Mouse (Mus musculus) MEL (cell line): ENCODE results near the gene Hemk1. TPM values are rescaled to one million over a fixed set of nuclear protein-coding genes. Genes with fewer than 3 reads are reported as not detected.

Experiments used
- DNase-seq: peaks from one replicate; pipeline ENCODE4 v3.0.0; 2011; ENCODE audit warnings: low read depth, low spot score
- H3K27ac ChIP-seq: 2 replicates; pipeline ENCODE4 v1.5.1; 2012; ENCODE audit warnings: low read depth, mild to moderate bottlenecking, control low read depth, low read length, moderate library complexity; ENCODE audit not compliant: control insufficient read depth
- H3K27me3 ChIP-seq, 2 experiments: fragments of 150-350 bp in 1 of 2; sonication (generic) in 1 of 2; 2 replicates each; pipeline ENCODE4 v1.6.1; 2012; ENCODE audit warnings: low read length in 2 of 2, mild to moderate bottlenecking in 2 of 2, improper control_type of control experiment in 1 of 2, moderate library complexity in 1 of 2; ENCODE audit not compliant: insufficient read depth in 2 of 2, control insufficient read depth in 1 of 2
- H3K36me3 ChIP-seq, 2 experiments: 2 replicates each; pipeline ENCODE4 v1.6.1; 2012 to 2014; ENCODE audit warnings: low read length in 2 of 2, improper control_type of control experiment in 1 of 2, inconsistent platforms in 1 of 2, mild to moderate bottlenecking in 1 of 2; ENCODE audit not compliant: insufficient read depth in 2 of 2, control insufficient read depth in 1 of 2
- H3K4me1 ChIP-seq, 2 experiments: fragments of 150-350 bp in 1 of 2; sonication (generic) in 1 of 2; 2 replicates each; pipeline ENCODE4 v1.6.1; 2012; ENCODE audit warnings: low read length in 2 of 2, improper control_type of control experiment in 1 of 2, mild to moderate bottlenecking in 1 of 2; ENCODE audit not compliant: insufficient read depth in 2 of 2, control insufficient read depth in 1 of 2
- H3K4me3 ChIP-seq, 2 experiments: fragments of 150-350 bp in 1 of 2; sonication (generic) in 1 of 2; 2 replicates each; pipeline ENCODE4 v1.5.1; 2012; ENCODE audit warnings: low read depth in 2 of 2, low read length in 2 of 2, mild to moderate bottlenecking in 2 of 2, moderate library complexity in 2 of 2, control low read depth in 1 of 2, improper control_type of control experiment in 1 of 2; ENCODE audit not compliant: control insufficient read depth in 1 of 2, insufficient read depth in 1 of 2
- H3K79me2 ChIP-seq: 2 replicates; pipeline ENCODE4 v1.6.1; 2012; ENCODE audit warnings: mild to moderate bottlenecking, low read length, moderate library complexity; ENCODE audit not compliant: control insufficient read depth, poor library complexity, insufficient read depth
- H3K9ac ChIP-seq: 2 replicates; pipeline ENCODE4 v1.6.1; 2012; ENCODE audit warnings: low read depth, mild to moderate bottlenecking, control low read depth, low read length, moderate library complexity; ENCODE audit not compliant: control insufficient read depth, poor library complexity, severe bottlenecking
- H3K9me3 ChIP-seq: fragments of 150-350 bp; sonication (generic); replicated peaks from 2 replicates; pipeline ENCODE4 v1.6.1; 2012; ENCODE audit warnings: mild to moderate bottlenecking, low read length, improper control_type of control experiment, moderate library complexity; ENCODE audit not compliant: insufficient read depth
- BHLHE40 ChIP-seq: IDR thresholded peaks from 2 replicates; pipeline ENCODE4 v1.6.1; 2012; ENCODE audit warnings: low read depth, mild to moderate bottlenecking, inconsistent platforms, low read length, improper control_type of control experiment, borderline replicate concordance
- CHD1 ChIP-seq: IDR thresholded peaks from 2 replicates; pipeline ENCODE4 v1.6.1; 2012; ENCODE audit warnings: low read depth, mild to moderate bottlenecking, inconsistent platforms, low read length, improper control_type of control experiment
- CHD2 ChIP-seq: IDR thresholded peaks from 2 replicates; pipeline ENCODE4 v1.6.1; 2011; ENCODE audit warnings: low read length, improper control_type of control experiment
- CTCF ChIP-seq, 3 experiments: IDR thresholded peaks in 2 of 3; conservative IDR thresholded peaks in 1 of 3; 2 replicates each; pipeline ENCODE4 v1.5.1; 2011 to 2012; ENCODE audit warnings: low read length in 3 of 3, low read depth in 2 of 3, mild to moderate bottlenecking in 2 of 3, improper control_type of control experiment in 1 of 3, inconsistent platforms in 1 of 3, mixed read lengths in 1 of 3, moderate library complexity in 1 of 3; ENCODE audit not compliant: control insufficient read depth in 1 of 3, insufficient read depth in 1 of 3, poor library complexity in 1 of 3, severe bottlenecking in 1 of 3
- E2F4 ChIP-seq: IDR thresholded peaks from 2 replicates; pipeline ENCODE4 v1.6.1; 2011; ENCODE audit warnings: low read depth, low read length, improper control_type of control experiment, borderline replicate concordance
- EP300 ChIP-seq, 2 experiments: IDR thresholded peaks; 2 replicates each; pipeline ENCODE4 v1.6.1; 2011; ENCODE audit warnings: improper control_type of control experiment in 2 of 2, low read length in 2 of 2, low read depth in 1 of 2, mild to moderate bottlenecking in 1 of 2
- ETS1 ChIP-seq: IDR thresholded peaks from 2 replicates; pipeline ENCODE4 v1.6.1; 2012; ENCODE audit warnings: low read depth, mild to moderate bottlenecking, inconsistent platforms, low read length, improper control_type of control experiment, moderate library complexity
- GABPA ChIP-seq: IDR thresholded peaks from 2 replicates; pipeline ENCODE4 v1.6.1; 2012; ENCODE audit warnings: low read depth, mild to moderate bottlenecking, inconsistent platforms, low read length, improper control_type of control experiment, moderate library complexity
- GATA1 ChIP-seq: IDR thresholded peaks from 2 replicates; pipeline ENCODE4 v1.6.1; 2011; ENCODE audit warnings: low read depth, low read length, improper control_type of control experiment
- HCFC1 ChIP-seq: IDR thresholded peaks from 2 replicates; pipeline ENCODE4 v1.6.1; 2012; ENCODE audit warnings: low read depth, mild to moderate bottlenecking, inconsistent platforms, low read length, improper control_type of control experiment, moderate library complexity
- KAT2A ChIP-seq: conservative IDR thresholded peaks from 2 replicates; pipeline ENCODE4 v1.6.1; 2012; ENCODE audit warnings: low read depth, low read length, improper control_type of control experiment, inconsistent platforms
- MAFK ChIP-seq: IDR thresholded peaks from 2 replicates; pipeline ENCODE4 v1.6.1; 2011; ENCODE audit warnings: low read depth, mild to moderate bottlenecking, low read length, improper control_type of control experiment, borderline replicate concordance
- MAX ChIP-seq: IDR thresholded peaks from 2 replicates; pipeline ENCODE4 v1.6.1; 2011; ENCODE audit warnings: low read length, improper control_type of control experiment
- MAZ ChIP-seq: IDR thresholded peaks from 2 replicates; pipeline ENCODE4 v1.6.1; 2012; ENCODE audit warnings: low read depth, mild to moderate bottlenecking, inconsistent platforms, low read length, improper control_type of control experiment
- MYB ChIP-seq: IDR thresholded peaks from 2 replicates; pipeline ENCODE4 v1.6.1; 2011; ENCODE audit warnings: mild to moderate bottlenecking, low read depth, low read length, improper control_type of control experiment
- NELFE ChIP-seq: IDR thresholded peaks from 2 replicates; pipeline ENCODE4 v1.6.1; 2011; ENCODE audit warnings: low read depth, low read length, improper control_type of control experiment
- POLR2A ChIP-seq, 2 experiments: IDR thresholded peaks; 2 replicates each; pipeline ENCODE4 v1.6.1; 2011 to 2012; ENCODE audit warnings: low read length in 2 of 2, mild to moderate bottlenecking in 2 of 2, control low read depth in 1 of 2, improper control_type of control experiment in 1 of 2, low read depth in 1 of 2, moderate library complexity in 1 of 2; ENCODE audit not compliant: control insufficient read depth in 1 of 2, insufficient read depth in 1 of 2, poor library complexity in 1 of 2
- POLR2AphosphoS2 ChIP-seq: IDR thresholded peaks from 2 replicates; pipeline ENCODE4 v1.6.1; 2011; ENCODE audit warnings: low read length, improper control_type of control experiment
- RCOR1 ChIP-seq: IDR thresholded peaks from 2 replicates; pipeline ENCODE4 v1.6.1; 2012; ENCODE audit warnings: low read depth, mild to moderate bottlenecking, inconsistent platforms, low read length, improper control_type of control experiment
- SIN3A ChIP-seq: IDR thresholded peaks from 2 replicates; pipeline ENCODE4 v1.6.1; 2012; ENCODE audit warnings: low read length, improper control_type of control experiment, inconsistent platforms
- SMC3 ChIP-seq: IDR thresholded peaks from 2 replicates; pipeline ENCODE4 v1.6.1; 2011; ENCODE audit warnings: low read depth, low read length, improper control_type of control experiment
- TCF12 ChIP-seq: IDR thresholded peaks from 2 replicates; pipeline ENCODE4 v1.6.1; 2014; ENCODE audit warnings: low read depth, mild to moderate bottlenecking, inconsistent platforms, low read length, improper control_type of control experiment, moderate library complexity
- UBTF ChIP-seq: IDR thresholded peaks from 2 replicates; pipeline ENCODE4 v1.6.1; 2012; ENCODE audit warnings: low read depth, mild to moderate bottlenecking, inconsistent platforms, low read length, improper control_type of control experiment, moderate library complexity, borderline replicate concordance; ENCODE audit not compliant: insufficient read depth
- USF2 ChIP-seq, 2 experiments: IDR thresholded peaks; 2 replicates each; pipeline ENCODE4 v1.6.1; 2011 to 2012; ENCODE audit warnings: improper control_type of control experiment in 2 of 2, low read length in 2 of 2, borderline replicate concordance in 1 of 2, inconsistent platforms in 1 of 2, low read depth in 1 of 2, mild to moderate bottlenecking in 1 of 2; ENCODE audit not compliant: insufficient read depth in 1 of 2
- ZNF384 ChIP-seq: IDR thresholded peaks from 2 replicates; pipeline ENCODE4 v1.6.1; 2012; ENCODE audit warnings: low read depth, mild to moderate bottlenecking, inconsistent platforms, low read length, improper control_type of control experiment
- polyA plus RNA-seq, 2 experiments: library from polyadenylated mRNA; stranded (reverse) in 1 of 2; unstranded in 1 of 2; fragments of >175 nt in 1 of 2; fragments of >200 nt in 1 of 2; gene quantifications; 2 replicates each; pipeline versions ENCODE4 v1.2.1 to v1.2.4; 2012; ENCODE audit warnings: low replicate concordance in 2 of 2, low read depth in 1 of 2; ENCODE audit not compliant: insufficient read length in 2 of 2, insufficient read depth in 1 of 2, missing spikeins in 1 of 2
- total RNA-seq: library from RNA; depleted of rRNA; stranded (reverse); fragments of 300-350 nt; gene quantifications from 2 replicates; pipeline ENCODE4 v1.2.3, GENCODE M21; 2012

Hemk1 gene
- total and polyA plus RNA-seq, 3 experiments: 7.5 to 11.8 TPM; not detected in 1

DNA sequence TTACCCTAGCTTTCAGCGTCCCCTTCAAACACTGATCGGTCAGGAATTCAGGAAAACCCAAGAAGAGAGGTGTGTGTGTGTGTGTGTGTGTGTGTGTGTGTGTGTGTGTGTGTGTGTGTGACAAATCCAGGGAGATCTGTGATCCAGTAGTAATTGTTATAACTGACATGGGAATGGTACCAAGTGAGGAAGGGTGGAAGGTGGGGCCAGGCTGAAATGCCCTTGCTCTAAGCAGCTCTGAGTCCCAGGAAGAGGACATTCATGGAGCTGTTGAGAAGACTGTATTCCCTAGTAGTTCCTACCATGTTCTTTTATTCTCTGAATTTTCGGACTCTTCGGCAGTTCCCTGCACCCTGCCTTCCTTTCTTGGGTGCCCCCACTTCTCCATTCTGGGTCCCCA, 40.5 kb downstream of the Hemk1 start:
- Histone ChIP-seq H3K9me3 (no peaks in the 10 kb centered on the region), H3K4me3 (peak overlapping the region; percentile 56 to 96), H3K27ac (peak overlapping the region; percentile 91), H3K27me3 (no peaks in the 10 kb centered on the region), H3K79me2 (peaks cover 31% of the 10 kb centered on the region), H3K4me1 (peaks cover 2 to 28% of the 10 kb centered on the region in 2 experiments; a peak in 3 of 4 replicates), H3K36me3 (peaks cover 0 to 21% of the 10 kb centered on the region in 2 experiments; a peak in 2 of 4 replicates), H3K9ac (peak overlapping the region; percentile 97)
- TF ChIP-seq ZNF384: no peak
- 0 out of 4 replicates have a peak, but pooled peaks of 1 of the 2 experiments have one; percentile 26 for TF ChIP-seq POLR2A (IDR thresholded peaks at IDR 0.05; ENCODE audit: control insufficient read depth in 1 of 2, insufficient read depth in 1 of 2, low read depth in 1 of 2, low read length in 2 of 2, poor library complexity in 1 of 2)
- no peak for DNase-seq

DNA sequence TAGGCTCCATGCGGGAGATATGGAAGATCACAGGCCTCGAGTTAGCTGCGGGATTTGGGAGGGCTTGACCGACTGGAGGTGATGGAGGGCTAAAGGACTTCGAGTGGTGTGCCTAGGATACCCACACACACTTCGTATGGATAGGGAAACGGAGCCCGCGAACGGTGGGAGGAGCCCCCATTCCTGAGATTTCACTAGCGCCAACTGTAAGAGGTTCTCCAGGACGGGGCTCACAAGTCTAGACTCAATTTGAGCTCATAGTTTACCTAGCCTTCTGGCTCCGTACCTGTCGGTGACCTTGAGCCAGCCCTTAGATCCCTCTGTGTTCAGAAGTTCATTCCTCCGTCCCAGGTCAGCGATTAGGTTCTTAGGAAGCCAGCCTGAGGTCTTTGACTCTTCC, 41.1 kb downstream of the Hemk1 start:
- no peaks in the 10 kb centered on the region for H3K27me3 ChIP-seq
- DNase-seq: no peak
- peaks cover 2 to 28% of the 10 kb centered on the region in 2 experiments; a peak in 3 of 4 replicates for H3K4me1 ChIP-seq
- TF ChIP-seq SIN3A (peak; percentile 7; the same call in 1 of the 2 replicates), POLR2AphosphoS2 (no peak), GABPA (no peak), SMC3 (no peak), MAX (no peak), GATA1 (no peak)
- peak overlapping the region; percentile 56 to 96 for H3K4me3 ChIP-seq
- H3K9ac ChIP-seq: peak overlapping the region; percentile 97
- H3K27ac ChIP-seq: peak overlapping the region; percentile 91
- peaks cover 0 to 21% of the 10 kb centered on the region in 2 experiments; a peak in 2 of 4 replicates for H3K36me3 ChIP-seq
- H3K79me2 ChIP-seq: peaks cover 31% of the 10 kb centered on the region
- no peaks in the 10 kb centered on the region for H3K9me3 ChIP-seq

DNA sequence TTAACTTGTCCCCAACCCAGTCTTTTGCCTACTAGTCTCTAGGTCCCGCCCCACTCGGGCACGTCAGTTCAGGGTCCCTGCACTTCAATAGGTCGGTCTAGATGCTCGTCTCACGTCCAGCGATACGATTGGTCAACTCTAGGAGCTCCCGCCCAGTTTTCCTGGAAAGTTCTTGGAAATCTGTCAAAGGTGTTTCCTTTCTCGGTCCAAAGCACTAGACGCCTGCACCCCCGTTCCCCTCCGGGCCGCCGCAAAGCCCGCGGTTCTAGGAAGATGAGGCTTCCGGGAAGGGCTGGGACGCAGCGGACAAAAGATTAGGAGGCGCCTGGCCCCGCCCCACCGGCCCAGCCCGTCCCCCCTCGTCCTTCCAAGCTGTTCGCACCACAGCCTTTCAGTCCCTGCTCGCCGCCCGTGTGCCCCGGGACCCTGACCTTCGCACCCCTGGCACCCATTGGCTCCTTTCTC, 41.6 kb downstream of the Hemk1 start:
- peak overlapping the region; percentile 97 for H3K9ac ChIP-seq
- H3K27me3 ChIP-seq: no peaks in the 10 kb centered on the region
- H3K79me2 ChIP-seq: peaks cover 31% of the 10 kb centered on the region
- peaks cover 0 to 20% of the 10 kb centered on the region in 2 experiments; a peak in 2 of 4 replicates for H3K36me3 ChIP-seq
- H3K9me3 ChIP-seq: no peaks in the 10 kb centered on the region
- peak; percentile 96 for DNase-seq
- H3K27ac ChIP-seq: peak overlapping the region; percentile 91
- peaks cover 2 to 28% of the 10 kb centered on the region in 2 experiments; a peak in 3 of 4 replicates for H3K4me1 ChIP-seq
- peak overlapping the region; percentile 56 to 96 for H3K4me3 ChIP-seq
- TF ChIP-seq NELFE (no peak), SIN3A (peak; percentile 67; the same call in 1 of the 2 replicates), E2F4 (peak; percentile 98), MAFK (no peak), CTCF (IDR thresholded peaks at IDR 0.05 in 2 of 3, conservative IDR thresholded peaks at IDR 0.05 in 1 of 3; ENCODE audit: control insufficient read depth in 1 of 3, insufficient read depth in 1 of 3, low read depth in 2 of 3, low read length in 3 of 3, poor library complexity in 1 of 3, severe bottlenecking in 1 of 3) (no peak), EP300 (IDR thresholded peaks at IDR 0.05; ENCODE audit: low read depth in 1 of 2, low read length in 2 of 2) (peak in 1 of 2 experiments; percentile 47; a peak in 1 of 4 replicates), KAT2A (no peak), MYB (no peak), GATA1 (no peak), TCF12 (0 out of 2 replicates have a peak, but pooled peaks have one; percentile 15), USF2 (IDR thresholded peaks at IDR 0.05; ENCODE audit: borderline replicate concordance in 1 of 2, insufficient read depth in 1 of 2, low read depth in 1 of 2, low read length in 2 of 2) (no peak), HCFC1 (peak; percentile 39; the same call in 1 of the 2 replicates), UBTF (peak; percentile 99), ETS1 (no peak), CHD1 (no peak), BHLHE40 (no peak), RCOR1 (no peak), POLR2A (IDR thresholded peaks at IDR 0.05; ENCODE audit: control insufficient read depth in 1 of 2, insufficient read depth in 1 of 2, low read depth in 1 of 2, low read length in 2 of 2, poor library complexity in 1 of 2) (no peak), MAZ (0 out of 2 replicates have a peak, but pooled peaks have one; percentile 55), CHD2 (no peak; the same call in 1 of the 2 replicates)
